Mouse (Mus musculus) v-Abl transformed pro-B cells (cell line): Measurements from ENCODE around the gene Cenpp.

Experiments
- in situ Hi-C, 2 experiments: fragments of 400-800 bp; cut with MboI; formaldehyde crosslinking; loops; one replicate each; pipeline ENCODE4 v1.15.1; 2025; ENCODE audit not compliant: unreplicated experiment in 2 of 2

Gene Cenpp

GRCm38 (mm10) chr13:49467585-49467984 is 185.0 kb downstream of the Cenpp start:
- in situ Hi-C loops = no loop called here

DNA sequence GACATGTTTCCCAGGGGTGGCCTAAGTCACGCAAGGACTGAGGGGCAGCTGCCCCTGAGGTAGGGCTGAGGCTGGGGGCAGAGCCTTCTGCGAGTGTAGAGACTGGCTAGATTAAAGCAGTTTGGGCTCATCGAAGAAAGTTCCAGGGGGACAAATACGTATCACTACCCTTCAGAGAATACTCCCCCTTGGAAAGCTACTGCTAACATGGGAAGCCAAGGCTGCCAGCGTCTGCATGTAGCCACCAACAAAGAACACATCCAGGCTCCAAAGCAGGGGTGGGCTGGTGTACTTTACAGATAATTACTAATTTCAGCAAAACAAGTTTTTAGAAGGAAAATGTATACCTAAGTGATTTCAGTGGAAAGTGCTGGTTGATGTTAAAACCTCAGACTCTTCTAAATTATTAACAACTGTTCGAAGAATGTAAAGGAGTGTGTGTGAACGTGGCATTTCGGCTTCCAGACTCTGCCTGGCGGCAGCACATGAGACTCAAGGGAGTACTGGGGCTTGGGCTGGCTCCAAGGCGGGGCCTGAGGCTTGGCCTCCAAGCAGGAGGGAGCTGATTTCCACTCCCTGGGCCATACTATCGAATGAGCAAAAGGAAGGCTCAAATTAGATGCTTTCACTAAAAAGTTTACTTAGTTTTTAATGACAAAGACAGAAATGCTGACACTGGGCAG is 186.1 kb downstream of the Cenpp start:
- in situ Hi-C loops = no loop called here

DNA sequence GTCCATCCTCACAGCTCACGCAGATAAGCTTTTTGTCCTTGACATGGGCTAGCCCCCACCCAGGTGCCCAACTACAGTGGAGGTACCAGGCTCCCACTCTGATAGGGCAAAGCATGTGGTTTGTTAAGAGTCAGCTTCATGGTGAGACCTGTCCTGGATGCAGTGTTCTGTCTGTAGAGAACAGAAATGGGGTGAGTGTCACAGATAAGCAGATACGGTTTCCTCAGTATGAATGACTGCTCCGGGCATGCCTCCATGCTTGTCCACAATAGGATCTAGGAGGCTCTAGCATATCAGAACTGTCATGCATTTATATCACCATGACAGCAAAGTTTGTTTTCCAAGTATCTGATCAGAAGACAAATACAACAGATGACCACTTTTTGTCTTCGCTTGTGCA is 186.7 kb downstream of the Cenpp start:
- in situ Hi-C loops = no loop called here

DNA sequence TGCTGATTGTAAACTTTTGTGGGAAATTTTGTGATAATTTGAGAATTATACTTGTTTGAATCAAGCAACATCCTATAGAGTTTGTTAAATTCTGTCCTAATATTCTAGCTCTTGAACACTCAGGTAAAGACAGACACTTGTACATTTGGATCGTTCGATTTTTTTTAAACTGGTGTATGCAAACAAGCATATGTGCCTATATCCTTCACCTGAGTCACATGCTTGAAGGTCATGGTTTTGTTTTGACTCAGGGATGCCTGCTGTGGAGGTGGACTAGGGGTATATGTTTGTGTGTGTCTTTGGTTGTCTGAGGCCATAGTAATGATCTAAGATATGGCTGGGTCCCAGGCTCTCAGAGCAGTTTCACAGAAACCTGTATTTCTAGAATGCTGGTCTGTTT is 189.7 kb downstream of the Cenpp start:
- in situ Hi-C loops = no loop called here

DNA sequence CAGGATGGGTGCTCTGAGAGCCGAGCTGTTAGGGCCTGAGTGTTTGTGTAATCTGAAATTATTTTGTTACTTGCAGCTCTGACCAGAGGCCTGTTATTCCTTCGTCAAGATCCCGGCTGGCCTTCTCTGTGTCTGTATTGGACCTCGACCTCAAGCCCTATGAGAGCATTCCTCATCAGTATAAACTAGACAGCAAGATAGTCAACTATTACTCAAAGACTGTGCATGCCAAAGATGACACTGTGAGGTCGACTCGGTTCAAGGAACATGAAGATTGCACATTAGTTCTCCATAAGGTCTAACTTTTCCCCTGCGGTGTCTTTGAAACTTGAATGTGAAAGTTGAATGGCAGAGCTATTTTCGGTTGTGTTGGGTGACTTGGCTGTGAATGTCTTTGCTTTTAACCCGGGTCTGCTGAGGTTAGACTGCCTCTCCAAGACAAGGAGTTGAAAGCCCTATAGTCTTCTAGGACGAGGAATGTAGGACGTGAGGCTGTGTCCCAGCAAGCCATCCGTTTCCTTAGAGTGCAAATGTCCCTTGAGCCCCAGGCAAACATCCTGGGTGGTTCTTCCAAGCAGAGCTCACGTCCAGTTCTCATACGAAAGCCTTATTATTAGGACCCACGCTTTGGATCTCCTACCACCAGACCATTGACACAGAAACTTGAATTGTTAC is 191.0 kb downstream of the Cenpp start:
- in situ Hi-C loops = no loop called here

GRCm38 (mm10) chr13:49460692-49461414 is 191.7 kb downstream of the Cenpp start:
- in situ Hi-C loops = no loop called here

DNA sequence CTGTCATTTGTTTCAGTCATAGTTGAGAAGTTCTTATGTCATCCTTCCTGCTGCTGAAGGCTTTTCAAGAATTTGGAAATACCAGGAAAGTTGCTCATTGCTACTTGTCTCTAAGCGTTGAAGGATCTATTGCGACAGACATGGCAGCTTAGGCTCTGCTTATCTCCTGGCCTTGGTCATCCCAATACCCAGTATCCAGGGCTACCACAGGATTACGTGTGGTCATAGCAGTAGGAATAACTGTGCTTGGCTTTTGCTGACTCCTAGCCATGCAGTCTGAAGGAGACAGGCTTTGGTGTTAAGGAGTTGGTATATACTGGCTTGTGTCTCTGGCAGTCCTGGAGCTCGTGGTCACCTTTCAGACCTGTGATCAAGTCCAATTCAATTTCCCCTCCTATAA is 192.3 kb downstream of the Cenpp start:
- in situ Hi-C loops = no loop called here

DNA sequence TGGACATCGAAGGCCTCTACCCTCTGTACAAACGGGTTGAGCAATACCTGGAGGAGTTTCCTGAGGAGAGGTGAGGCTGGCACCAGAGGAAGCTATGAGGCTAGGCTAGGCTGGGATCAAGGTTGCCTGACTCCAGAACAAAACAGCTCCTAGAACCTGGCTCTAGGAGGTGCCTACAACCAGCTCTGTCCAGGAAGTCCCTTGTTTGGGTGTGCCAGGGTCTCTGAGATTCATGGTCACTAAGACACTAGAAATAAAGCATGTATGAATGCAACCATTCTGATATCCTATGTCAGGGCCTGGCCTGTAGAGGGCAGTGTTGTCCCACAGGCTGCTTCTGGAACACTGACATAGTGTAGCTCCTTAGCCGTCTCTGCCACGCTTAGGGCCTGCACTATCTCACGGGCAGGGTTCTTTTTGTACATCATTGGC is 203.3 kb downstream of the Cenpp start:
- in situ Hi-C loops = loop anchor here (10.0 to 25.0 kb wide), 2 partner anchors 195 to 1988 kb away; no protein-coding TSS in a partner anchor

DNA sequence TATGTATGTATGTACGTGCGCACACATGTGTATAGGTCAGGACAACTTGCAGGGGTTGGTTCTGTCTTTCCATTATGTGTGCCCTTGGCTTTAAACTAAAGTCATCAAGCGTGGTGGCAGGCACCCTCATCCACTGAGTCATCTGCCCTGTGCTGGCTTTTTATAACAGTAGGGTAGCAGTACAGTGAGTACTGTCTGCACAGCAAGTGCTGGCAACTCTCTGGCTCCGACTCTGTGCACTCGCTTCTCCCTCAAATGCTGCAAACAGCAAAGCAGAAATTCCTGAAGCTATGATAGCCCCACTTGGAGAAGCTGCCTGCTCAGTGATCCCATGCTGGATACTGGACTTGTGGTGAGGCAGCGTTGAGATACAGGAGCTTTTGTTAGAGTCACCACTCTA is 208.1 kb downstream of the Cenpp start:
- in situ Hi-C loops = loop anchor here (10.0 to 25.0 kb wide), 2 partner anchors 200 to 1993 kb away; no protein-coding TSS in a partner anchor

- in situ Hi-C loops = loop anchor here in 1 of 2 experiments (25.0 kb wide), 1 partner anchor 2001 kb away; no protein-coding TSS in a partner anchor
These were observed 216.4 kb downstream of the Cenpp start for GRCm38 (mm10) chr13:49436170-49436569.

DNA sequence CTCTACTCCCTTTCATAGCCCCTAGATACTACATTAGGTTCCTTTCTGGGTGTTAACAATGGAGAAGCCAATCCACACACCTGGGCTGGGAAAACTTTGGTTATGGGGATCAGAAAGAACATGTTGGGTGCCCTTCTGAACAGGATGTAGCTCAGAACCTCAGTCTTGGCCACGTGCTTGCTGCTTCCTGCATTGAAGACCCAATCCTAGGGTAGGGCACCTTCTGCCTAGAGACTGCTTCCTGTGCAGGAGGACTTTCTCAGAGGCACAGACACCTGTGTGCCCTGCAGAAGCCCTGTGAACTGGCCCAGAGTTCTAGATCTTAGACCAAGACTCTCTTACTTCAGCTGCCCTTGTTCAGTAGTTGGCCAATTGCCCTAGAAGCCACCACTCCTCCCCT is 216.8 kb downstream of the Cenpp start:
- in situ Hi-C loops = loop anchor here in 1 of 2 experiments (25.0 kb wide), 1 partner anchor 2002 kb away; no protein-coding TSS in a partner anchor

GRCm38 (mm10) chr13:49433268-49434029 is 219.1 kb downstream of the Cenpp start:
- in situ Hi-C loops = loop anchor here in 1 of 2 experiments (25.0 kb wide), 1 partner anchor 2004 kb away; no protein-coding TSS in a partner anchor

- in situ Hi-C loops = loop anchor here in 1 of 2 experiments (25.0 kb wide), 1 partner anchor 2007 kb away; no protein-coding TSS in a partner anchor
These were observed 222.1 kb downstream of the Cenpp start for GRCm38 (mm10) chr13:49430529-49430928.

GRCm38 (mm10) chr13:49428042-49428675 is 224.4 kb downstream of the Cenpp start:
- in situ Hi-C loops = loop anchor here in 1 of 2 experiments (25.0 kb wide), 1 partner anchor 2009 kb away; no protein-coding TSS in a partner anchor

DNA sequence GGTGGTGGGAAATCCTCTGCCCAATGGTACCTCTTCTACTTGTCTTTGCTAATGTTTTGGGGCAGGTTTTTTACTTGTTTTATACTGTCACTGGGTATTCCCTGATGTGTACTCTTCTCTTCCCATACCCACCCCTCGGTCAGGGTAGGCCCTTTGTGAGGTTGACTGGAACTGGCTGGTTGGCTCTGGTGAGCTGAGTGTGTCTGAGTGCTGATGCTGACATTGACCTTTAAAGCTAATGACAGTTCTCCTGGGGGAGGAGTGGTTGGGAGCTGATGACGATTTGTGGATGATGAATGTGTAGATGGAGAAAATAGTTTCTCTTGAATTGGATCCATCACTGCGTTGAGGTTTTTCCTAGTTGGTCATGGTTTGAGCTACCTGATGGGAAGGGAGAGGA is 225.8 kb downstream of the Cenpp start:
- in situ Hi-C loops = loop anchor here in 1 of 2 experiments (25.0 kb wide), 1 partner anchor 2011 kb away; no protein-coding TSS in a partner anchor

- in situ Hi-C loops = loop anchor here in 1 of 2 experiments (25.0 kb wide), 1 partner anchor 760 kb away; the partner anchor contains the start of gene Barx1
These were observed 230.6 kb downstream of the Cenpp start for GRCm38 (mm10) chr13:49421959-49422358.

DNA sequence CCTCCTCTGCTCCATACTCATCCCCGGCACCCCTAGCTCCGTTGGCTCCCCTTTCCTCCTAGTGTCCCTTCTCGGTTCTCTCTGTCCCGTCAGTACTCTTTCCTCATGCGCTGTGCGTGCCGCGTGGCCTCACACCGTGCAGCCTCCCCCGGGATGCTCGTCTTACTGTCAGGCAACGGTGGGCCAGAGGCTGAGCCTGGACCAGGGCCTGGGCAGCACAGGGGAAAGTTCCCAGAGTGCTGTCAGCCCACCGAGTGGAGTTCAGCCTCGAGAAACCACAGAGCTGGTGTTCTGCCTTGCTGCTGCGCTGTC is 231.0 kb downstream of the Cenpp start:
- in situ Hi-C loops = loop anchor here in 1 of 2 experiments (25.0 kb wide), 1 partner anchor 759 kb away; the partner anchor contains the start of gene Barx1

DNA sequence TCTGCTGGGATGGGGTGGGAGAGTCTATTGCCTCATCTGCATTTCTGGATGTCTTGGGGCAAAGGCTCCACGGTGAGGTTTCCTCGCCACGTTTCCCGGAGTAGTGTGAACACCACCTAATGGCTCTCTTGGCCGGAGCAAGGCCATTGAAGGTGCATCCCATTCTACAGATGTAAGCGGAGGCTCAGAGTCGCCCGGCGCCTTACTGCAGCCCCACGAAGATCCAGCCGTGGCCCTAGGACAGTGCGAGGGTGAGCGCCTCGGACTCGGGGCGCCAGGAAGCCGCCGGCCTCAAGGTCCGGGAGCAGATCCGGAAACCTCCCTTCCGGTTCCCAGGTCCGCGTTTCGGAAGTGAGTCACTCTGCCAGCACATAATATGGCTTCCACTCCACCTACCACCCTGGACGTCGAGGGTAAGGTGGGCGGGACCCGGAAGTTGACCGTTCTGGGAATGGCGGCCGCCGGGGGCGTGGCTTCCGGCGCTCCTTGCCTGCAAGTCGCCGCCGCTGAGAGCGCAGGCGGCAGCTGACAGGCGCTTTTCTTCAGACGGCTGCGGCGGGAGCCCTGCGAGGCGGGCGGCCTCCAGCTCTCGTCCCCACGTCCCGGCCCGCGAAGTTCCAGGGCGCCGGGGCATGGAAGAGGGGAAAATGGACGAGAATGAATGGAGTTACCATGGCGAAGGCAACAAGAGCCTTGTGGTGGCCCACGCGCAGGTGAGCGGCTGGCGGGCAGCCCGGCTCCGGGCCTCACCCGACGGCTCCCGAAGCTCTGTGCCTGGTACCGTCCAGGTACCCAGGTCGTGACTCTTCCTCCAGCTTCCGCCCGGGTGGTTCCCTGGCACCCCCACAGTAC is 231.6 kb downstream of the Cenpp start, which contains the start of gene Ippk:
TSS of gene Ippk (plus strand) at position 496 of the 852 bp plus-strand sequence.
- in situ Hi-C loops = loop anchor here in 1 of 2 experiments (25.0 kb wide), 1 partner anchor 759 kb away; the partner anchor contains the start of gene Barx1
